Mouse (Mus musculus) heart, postnatal 10 days (tissue): ENCODE results near the gene Ttyh1. TPM values are rescaled to one million over a fixed set of nuclear protein-coding genes. Genes with fewer than 3 reads are reported as not detected.
"Not testable (repeated sequence)": the region's sequence is repeated elsewhere in the genome, so short reads cannot be mapped to it uniquely, and the experiment has no call there.

Experiments used
- DNase-seq, 2 experiments: peaks; one replicate each; pipeline ENCODE4 v3.0.0; 2021
- intact Hi-C: fragments of 180-260 bp; cut with DNase I; formaldehyde crosslinking; loops from one replicate; pipeline ENCODE4 v1.15.1; 2025
- total RNA-seq, 2 experiments: library from RNA; stranded (reverse); gene quantifications; 2 replicates each; pipeline ENCODE4 v1.2.3; 2021

The Ttyh1 gene
- total RNA-seq, 2 experiments from 2014 or later: 1.4 to 2.3 TPM

- no peak for DNase-seq
- intact Hi-C loops: no loop called here
Measured at GRCm38 (mm10) chr7:4154976-4155375, 35.8 kb downstream of the Ttyh1 start.

- DNase-seq, intact Hi-C loops: not testable (repeated sequence)
Measured at GRCm38 (mm10) chr7:4161596-4161995, 42.4 kb downstream of the Ttyh1 start.

DNA sequence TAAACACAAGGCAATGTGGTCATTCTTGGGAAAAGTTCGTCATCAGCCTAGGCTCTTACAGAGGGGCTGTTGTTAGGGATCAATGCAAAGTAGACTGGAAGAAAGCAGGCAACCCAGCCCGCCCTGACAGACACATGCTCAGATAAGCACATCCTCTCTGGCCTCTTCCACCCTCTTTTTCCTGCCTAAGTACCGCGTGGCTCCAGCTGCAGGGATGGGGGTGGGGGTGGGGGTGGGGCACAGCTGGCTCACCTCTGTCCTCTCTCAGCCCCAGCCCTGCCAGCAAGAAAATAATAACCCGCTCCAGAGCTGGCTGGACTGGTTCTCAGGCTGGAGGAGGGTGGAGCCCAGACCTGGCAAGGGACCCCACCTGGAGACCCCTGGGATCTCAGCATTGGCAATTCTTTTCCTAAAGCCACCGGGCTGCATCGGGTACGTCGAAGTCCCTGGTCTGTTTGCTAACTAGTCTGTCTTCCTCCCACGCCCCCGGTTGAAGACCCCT is 44.4 kb downstream of the Ttyh1 start:
- intact Hi-C loops: no loop called here
- no peak for DNase-seq

DNA sequence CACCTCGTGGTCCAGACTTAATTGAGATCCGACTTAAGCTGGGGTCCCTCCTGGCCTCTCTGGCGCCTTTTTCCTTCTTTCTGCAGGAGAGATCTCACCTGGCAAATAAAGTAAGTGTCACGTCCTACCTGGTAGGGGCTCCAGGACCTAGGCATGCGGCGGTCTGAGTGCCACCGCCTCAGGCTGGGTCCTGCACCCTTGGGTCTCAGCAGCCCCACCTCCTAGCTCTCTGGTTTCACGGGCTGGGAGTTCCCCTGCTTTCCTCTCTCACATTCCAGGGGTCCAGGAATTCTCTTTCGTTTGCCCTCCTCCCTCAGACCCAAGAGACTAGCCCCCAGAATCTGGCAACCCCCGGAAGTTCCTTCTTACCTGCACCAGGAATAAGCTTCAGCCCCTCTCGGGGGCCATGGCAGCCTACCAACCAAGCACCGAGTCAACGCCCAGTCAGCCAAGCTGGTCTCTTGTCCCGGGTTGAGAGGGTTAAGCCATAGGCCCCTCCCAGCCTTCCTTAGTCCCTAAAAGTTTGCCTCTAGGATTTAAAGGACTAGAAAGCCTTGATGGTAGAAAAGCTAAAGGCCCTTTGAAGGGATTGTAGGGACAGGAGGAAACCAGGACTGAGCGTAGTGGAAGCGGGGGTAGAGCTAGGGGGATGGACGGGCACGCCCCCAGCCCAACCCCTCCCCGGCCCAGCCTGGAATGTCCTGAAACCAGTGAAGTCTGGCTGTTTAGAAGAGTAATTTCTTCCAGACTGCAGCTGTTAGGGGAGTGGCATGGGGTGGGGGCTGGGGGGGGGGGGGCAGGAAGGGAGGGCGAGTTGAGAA is 45.1 kb downstream of the Ttyh1 start, which contains the start of gene Cdc42ep5:
Cdc42ep5 (minus strand) TSS at position 771 of the 821 bp plus-strand sequence.
- intact Hi-C loops: no loop called here
- DNase-seq: peak; percentile 70 to 75

DNA sequence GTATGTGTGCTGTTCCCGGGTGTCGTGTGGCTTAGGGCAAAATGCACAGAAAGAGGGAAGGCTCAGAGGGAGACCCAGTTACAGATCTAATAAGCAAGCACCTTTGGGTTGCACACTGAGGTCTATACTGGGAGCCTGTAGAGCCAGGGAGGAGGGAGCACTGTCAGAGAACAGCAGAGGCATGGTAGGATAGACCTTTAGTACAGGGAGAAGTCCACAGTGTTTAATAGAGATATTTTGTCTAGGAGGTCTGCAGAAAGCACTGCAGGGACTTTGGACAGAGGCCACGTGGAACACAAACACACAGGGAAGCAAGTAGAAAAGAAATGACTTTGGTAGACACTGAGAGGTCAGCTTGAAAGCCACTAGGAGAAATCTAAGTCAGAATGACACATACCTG is 46.1 kb downstream of the Ttyh1 start:
- DNase-seq: no peak
- intact Hi-C loops: no loop called here

- intact Hi-C loops: no loop called here
- DNase-seq: no peak
Measured at GRCm38 (mm10) chr7:4167098-4167497, 47.9 kb downstream of the Ttyh1 start.

DNA sequence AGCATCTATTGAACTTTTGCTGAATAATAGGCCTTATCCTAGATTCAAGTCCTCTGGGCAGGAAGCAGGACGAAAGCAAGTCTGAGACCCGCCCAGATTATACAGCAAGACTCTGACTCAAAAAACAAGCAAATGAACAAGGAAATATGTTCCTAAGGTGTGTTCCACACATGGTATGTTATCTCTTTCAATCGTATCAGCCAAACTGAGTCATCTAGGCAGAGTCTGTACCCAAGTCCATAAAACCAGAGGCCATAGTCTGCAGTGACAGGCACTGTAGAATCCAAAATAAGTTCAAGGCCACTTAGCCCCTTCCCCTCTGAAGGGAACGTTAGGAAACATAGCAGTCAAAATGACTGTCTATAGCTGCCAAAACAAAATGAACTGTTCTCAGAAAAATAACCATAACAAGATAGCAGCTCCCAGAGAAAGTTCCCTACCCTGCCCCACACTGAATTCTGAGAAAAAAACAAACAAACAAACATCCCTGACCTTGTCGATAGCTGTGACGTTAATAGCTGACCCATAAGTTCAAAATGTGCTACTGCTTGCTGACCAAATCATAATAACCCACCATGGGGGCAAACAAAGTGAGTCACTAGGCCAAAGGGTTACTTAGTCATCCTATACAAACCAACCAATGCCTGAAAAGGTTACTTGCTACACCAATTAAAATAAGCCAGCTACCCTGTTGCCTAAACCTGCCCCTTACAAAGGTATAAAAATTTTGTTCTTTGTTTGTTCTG is 51.2 kb downstream of the Ttyh1 start:
- intact Hi-C loops: no loop called here
- no peak for DNase-seq

DNA sequence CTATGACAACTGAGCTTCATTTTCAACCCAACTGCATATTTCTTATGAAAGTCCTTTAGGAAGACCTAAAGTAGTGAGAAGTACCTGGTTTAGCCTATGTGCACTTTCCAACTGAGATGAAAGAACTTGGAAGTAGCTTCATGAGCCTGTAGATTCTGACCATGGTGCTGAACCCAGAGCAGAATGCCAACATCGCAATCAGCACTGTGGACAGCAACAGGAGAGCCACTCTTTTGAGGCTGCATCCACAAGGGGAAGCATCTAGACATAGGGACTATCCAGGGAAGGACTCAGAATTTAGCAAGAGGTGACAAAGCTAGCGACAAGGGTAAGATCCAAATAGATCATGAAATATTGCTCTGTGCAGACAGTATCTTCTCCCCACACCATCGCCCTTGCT is 59.2 kb downstream of the Ttyh1 start:
- DNase-seq: peak; percentile 84 to 89
- intact Hi-C loops: no loop called here

Other genes with a start within 250 kb of the Ttyh1 start
- under 1 TPM in 1 of 2 experiments, not detected in 1; 0.14 TPM for gene Gm14548, start 221.3 kb upstream of the Ttyh1 start, total RNA-seq
- under 1 TPM; 0.12 TPM for gene Lilra6, start 203.9 kb upstream of the Ttyh1 start, total RNA-seq
- gene Lair1, start 56.2 kb upstream of the Ttyh1 start, total RNA-seq: under 1 TPM; 0.22 TPM
- 10 to 100 TPM; 57.3 to 57.9 TPM for gene Leng8, start 17.6 kb downstream of the Ttyh1 start, total RNA-seq
- 1 to 10 TPM; 2.8 to 3.2 TPM for gene Leng9, start 31.0 kb downstream of the Ttyh1 start, total RNA-seq
- 10 to 100 TPM; 11.6 to 12.3 TPM for gene Cdc42ep5, start 45.5 kb downstream of the Ttyh1 start, total RNA-seq
- under 1 TPM in 1 of 2 experiments, not detected in 1; 0.19 TPM for gene Lilra5, start 118.3 kb downstream of the Ttyh1 start, total RNA-seq
- gene Ncr1, start 218.3 kb downstream of the Ttyh1 start, total RNA-seq: not detected